8 mouse cellular contexts compared by ENCODE assay signal in the genomic region with DNA sequence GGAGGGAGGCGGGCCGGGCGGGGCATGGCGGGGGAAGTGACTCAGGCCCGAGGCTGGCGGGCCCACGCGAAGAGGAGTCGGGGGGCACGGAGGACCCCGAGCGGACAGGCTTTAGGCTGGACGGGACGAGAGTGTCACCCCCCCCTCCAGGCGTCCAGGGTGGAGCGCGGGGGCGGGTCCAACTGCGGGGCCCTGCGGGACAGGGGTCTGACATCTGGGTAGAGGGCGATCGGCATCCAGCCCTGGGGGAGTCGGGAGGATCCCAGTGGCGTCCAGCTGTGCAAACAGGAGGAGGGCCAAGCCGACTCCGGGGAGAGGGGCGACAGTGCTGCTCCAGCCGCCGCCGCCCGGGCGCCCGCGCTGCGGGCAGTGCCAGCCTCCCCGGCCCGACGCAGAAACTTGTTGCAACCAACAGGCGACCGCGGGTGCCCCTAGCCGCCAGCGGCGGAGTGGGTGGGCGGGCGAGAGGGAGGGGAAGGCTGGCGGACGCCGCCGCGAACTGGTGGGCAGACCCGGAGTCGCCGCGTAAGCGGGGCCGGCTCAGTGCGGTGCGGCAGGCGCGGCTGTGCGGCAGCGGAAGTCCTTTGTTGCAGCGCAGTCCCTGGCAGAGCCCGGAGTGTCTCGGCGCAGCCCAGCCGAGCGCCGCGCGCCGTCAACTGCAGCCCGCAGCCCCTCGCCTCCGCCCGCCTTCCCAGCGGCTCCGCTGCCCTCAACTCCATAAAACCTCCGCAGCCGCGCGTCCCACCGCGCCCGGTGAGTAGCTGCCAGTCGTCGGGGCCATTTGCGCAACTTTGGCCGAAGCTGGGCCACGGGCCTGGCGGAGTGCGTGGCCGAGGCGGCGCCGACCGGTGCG. TPM values are rescaled to one million over a fixed set of nuclear protein-coding genes. Genes with fewer than 3 reads are reported as not detected.
DNase-seq lines count a peak whose midpoint lies in the region; ATAC-seq lines count a peak whose summit lies in the region.

A gene (plus strand): TSS at position 289 of the 853 bp plus-strand sequence.

- H3K4me1 ChIP-seq in hindbrain, embryonic 12.5 days = peaks cover 42% of the 10 kb centered on the region

- DNase-seq in Muller cell, postnatal 12 days (ENCODE audit: inconsistent ontology term) = peak; percentile 94
- DNase-seq in cerebellum, adult 9-11 months = peak; percentile 89
- DNase-seq in frontal cortex, postnatal 10 days (ENCODE audit: low spot score in 2 of 2) = peak; percentile 73 to 79
- DNase-seq in layer of hippocampus, postnatal 36 days = peak; percentile 82 to 87
- peak; percentile 80 for DNase-seq in lung, postnatal 36 days
- DNase-seq in retina, postnatal 1 day = peak; percentile 90
- DNase-seq in thymus, postnatal 4 days = peak; percentile 86

- peak within 1 kb of the TSS; percentile 99 for H3K27ac ChIP-seq in hindbrain, embryonic 12.5 days

- peak; percentile 66 for ATAC-seq in hindbrain, embryonic 12.5 days (ENCODE audit: low FRiP score)

- H3K9ac ChIP-seq in hindbrain, embryonic 12.5 days = peak within 1 kb of the TSS; percentile 94

- no peaks in the 10 kb centered on the region for H3K36me3 ChIP-seq in hindbrain, embryonic 12.5 days

- no peaks in the 10 kb centered on the region for H3K9me3 ChIP-seq in hindbrain, embryonic 12.5 days (replicated peaks)

- H3K27me3 ChIP-seq in hindbrain, embryonic 12.5 days = no peaks in the 10 kb centered on the region

- H3K4me2 ChIP-seq in hindbrain, embryonic 12.5 days (replicated peaks) = peak within 1 kb of the TSS; percentile 81

- peak within 1 kb of the TSS; percentile 90 for H3K4me3 ChIP-seq in hindbrain, embryonic 12.5 days

- under 1% methylated on average over 81 of the region's 99 CpGs for WGBS in hindbrain, embryonic 12.5 days

RNA-seq across cellular contexts. Expression of the gene that starts here (rescaled TPM):
- 8.3 and 8.6 TPM in 2 replicates for polyA plus RNA-seq in hindbrain, embryonic 12.5 days (2016; fragmentation: Nextera tagmentation; extraction: Ambion mirVana)
- total RNA-seq in layer of hippocampus, postnatal 36 days (2021) = 1 to 10 TPM; 7.3 to 8.7 TPM

Comparison
In these comparisons a context has a peak if more than half of its experiments do, and no peak if none do; other contexts are left out.
1. Peak in every context shown above with its lines: DNase-seq, ATAC-seq, H3K4me3 ChIP-seq and H3K27ac ChIP-seq.